Mouse (Mus musculus): ENCODE measurements around the gene Olfr860.

DNA sequence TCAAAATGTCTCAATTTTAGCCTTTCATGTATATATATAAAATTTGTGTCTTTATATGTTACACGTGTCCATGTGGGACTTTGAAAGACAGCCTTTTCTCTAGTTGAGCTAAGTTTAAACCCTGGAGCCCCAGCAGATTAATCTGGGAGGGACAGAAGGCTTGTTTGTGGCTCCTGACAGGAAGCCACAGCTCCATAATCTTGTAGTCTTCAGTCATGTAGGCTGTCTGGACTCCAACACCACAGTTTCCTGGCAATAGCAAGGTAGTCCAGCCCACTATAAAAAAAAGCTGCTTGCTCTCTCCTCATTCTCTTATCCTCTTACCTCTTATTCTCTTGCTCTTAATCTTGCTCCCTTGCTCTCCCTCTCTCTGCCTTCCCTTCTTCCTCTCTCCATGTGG is 46.5 kb downstream of the Olfr860 start:
- TF ChIP-seq POLR2A (IDR thresholded peaks at IDR 0.05; ENCODE audit: low read depth, low read length) (no peak), CTCF (IDR thresholded peaks at IDR 0.05; ENCODE audit: borderline replicate concordance, insufficient read depth, low read length) (no peak)

Measured in embryonic fibroblast, embryonic 13.5 days (primary cell).